Mouse (Mus musculus): ENCODE measurements around the gene Tram1l1.
"Not testable (repeated sequence)": the region's sequence is repeated elsewhere in the genome, so short reads cannot be mapped to it uniquely, and the experiment has no call there.

Tram1l1 gene

DNA sequence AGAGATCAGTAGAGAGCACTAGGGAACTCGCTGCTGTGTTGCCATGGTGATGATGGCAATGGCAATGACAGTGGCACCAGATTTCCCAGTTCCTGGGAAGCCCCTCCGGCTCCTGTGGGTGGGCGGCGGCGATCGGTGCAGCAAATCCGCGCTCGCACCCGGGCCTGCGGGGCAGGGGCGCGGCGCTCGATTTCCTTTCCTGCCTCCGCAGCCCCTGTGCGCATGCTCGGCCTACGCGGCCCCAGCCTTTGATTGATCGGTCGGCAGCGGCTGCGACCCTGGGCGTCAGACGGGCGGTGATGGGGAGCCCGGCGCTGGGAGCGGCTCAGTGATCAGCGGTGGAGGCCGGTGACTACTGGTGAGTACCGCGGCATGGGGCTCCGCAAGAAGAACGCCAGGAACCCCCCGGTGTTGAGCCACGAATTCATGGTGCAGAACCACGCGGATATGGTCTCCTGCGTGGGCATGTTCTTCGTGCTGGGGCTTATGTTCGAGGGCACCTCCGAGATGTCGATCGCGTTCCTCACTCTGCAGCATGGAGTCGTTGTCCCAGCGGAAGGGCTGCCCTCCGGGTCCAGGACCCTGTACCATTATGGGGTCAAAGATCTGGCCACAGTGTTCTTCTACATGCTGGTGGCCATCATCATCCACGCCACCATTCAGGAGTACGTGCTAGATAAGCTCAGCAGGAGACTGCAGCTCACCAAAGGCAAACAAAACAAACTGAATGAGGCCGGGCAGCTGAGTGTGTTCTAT, at the start of gene Tram1l1:
TSS of gene Tram1l1 (plus strand) at position 35 of the 756 bp plus-strand sequence.
- no peak for DNase-seq (ENCODE audit: low read depth)

DNA sequence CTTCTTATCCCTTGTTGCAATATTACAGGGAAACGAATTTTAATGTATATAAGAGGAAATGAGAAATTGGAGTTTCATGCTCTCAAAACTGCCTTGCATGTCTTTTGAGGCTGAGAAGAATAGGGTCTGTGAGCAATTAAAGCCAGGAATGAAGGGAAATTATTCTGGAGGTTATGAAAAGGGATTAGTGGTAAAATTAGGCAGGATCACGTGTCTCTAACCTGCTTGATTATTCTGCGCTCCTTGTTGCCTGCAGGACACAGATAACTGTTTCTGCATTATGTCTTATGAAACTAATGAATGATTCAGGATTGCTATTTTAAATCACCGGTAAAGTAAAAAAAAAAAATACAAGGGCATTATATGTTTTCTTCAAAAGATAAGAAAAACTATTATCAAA, 49.4 kb upstream of the Tram1l1 start:
- DNase-seq (ENCODE audit: low read depth) = no peak

DNA sequence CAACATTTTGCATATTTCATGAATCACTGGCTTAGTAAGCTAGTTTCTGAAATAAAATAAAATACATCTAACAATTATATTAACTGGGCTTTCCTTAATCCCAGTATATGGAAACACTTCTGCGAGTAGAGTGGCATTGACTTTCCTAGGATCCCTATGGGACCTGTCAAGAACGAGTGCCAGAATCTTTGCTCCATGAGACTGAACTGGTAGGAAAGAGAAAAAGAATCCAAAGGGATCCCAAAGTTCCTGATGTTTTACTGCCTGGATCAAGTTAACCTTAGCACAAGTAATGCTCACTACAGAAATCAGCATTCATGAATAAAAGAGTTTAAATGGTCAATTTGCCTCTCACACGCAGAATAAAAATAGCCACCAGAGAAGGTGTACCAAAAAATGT, 49.0 kb upstream of the Tram1l1 start:
- no peak for DNase-seq (ENCODE audit: low read depth)

DNA sequence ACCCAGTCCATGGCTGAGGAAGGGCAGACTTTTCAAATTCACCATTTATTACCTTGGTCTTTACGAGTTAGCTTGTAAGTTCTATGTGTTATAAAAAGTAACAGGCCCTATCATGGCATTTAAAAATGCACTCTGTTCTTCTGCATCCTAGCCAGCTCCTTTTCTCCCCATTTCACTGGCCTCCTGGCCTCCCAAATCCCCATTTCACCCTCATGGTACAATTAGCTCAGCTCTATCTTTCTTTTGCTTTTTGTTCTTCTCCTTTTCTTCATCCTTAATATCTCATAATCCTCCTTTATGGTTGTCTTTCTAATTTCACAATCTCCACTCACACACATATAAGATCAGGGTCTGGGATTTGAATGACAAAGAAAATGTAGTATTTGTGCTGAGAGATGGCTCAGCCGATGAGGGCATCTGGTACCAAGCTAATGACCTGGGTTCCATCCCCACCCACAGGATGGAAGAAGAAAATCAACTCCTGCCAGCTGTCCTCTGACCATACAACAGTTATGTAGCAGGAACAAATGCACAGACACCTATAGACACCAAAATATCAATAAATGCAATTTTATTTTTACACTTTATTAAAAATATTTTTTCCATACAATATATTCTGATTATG, 48.1 kb upstream of the Tram1l1 start:
- no peak for DNase-seq (ENCODE audit: low read depth)

DNA sequence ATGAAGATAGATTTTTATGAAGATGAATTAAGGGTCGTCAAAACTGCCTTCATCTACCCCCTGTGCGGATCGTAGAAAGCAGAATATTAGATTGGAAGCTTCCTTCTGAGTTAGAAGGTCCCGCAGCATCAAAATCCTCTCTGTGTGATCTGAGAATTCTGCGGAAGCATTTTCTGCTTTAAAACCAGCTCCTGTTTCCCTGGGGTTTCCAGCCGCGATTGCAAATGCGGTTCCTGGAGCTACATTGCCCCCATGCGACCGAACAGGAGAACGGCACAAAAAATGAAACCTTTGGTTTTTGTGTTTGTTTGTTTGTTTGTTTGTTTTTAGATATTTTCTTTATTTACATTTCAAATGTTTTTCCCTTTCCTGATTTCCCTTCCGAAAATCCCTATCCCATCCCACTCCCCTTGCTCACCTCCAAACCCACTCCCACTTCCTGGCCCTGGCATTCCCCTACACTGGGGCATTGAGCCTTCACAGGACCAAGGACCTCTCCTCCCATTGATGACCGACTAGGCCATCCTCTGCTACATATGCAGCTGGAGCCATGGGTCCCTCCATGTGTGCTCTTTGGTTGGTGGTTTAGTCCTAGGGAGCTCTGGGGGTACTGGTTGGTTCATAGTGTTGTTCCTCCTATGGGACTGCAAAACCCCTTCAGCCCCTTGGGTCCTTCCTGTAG, 45.6 kb upstream of the Tram1l1 start:
- peak; percentile 3 for DNase-seq (ENCODE audit: low read depth)

DNA sequence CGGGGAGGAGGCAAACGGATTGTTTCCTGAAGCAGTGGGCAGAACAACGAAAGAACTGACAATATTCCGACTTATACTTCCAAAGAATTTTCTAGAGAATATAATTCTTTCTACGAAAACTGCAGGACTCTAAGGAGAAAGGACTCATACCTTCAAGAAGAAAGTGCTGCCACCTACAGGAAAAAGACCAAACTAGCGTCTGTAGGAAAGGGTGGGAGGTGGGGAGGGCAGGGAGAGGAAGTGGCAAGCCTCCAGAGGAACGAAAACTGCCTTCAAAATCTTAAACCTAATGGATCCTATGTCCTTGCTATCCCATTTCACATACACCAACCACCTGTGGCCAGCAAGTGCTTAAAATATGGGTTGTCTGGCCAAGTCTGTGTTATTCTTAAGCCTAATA, 31.7 kb upstream of the Tram1l1 start:
- not testable (repeated sequence) for DNase-seq (ENCODE audit: low read depth)

DNA sequence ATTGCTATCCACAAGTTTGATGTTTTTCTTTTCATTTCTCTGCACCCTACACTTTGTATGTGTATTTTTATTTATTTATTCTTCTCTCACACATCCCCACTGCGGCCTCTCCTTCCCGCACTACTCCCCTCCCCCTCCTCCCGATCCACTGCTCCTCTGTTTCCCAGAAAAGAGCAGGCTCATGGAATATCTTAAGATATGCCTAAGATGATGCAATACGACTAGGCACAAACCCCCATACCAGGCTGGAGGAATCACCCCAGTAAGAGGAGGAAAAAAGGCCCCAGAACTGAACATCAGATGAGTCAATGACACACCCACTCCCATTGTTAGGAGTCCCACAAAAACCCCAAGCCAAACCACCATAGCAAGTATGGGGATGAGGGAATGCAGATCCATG, 1.4 kb upstream of the Tram1l1 start:
- no peak for DNase-seq (ENCODE audit: low read depth)

DNA sequence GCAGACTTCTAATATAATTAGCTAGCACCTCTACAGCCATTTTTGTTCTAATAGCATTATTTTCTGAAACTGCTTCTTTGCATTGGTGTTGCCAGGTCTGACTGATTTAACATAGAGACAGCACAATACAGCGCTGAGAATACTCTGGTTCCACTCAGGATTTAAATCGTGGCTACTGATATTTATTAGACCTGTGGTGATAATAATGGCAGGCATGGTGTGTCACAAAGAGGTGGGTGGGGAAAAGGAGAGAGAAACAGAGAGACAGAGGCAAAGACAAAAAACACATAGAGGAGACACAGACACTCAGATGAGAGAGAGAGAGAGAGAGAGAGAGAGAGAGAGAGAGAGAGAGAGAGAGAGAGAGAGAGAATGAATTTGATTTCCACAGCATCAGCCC, 257 bp upstream of the Tram1l1 start:
- DNase-seq (ENCODE audit: low read depth) = no peak

DNA sequence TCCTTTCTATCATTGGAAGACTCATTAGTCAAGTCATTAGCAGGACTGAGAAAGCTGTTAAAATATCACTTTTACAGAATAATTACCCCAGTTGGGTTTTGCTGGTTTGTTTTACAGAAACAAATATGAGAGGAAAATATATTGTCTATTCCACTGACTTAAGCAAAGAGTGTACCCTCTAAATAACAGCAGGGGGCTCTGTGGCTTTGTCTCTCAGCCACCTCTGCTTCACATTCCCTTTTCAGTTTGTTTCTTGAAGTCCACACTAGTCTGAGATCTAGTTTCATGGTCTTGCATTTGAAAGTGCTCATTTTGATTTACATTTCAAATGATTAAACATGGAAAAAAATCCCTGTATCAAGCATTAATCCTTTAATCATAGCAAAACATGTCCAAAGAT, 25.8 kb downstream of the Tram1l1 start:
- DNase-seq (ENCODE audit: low read depth) = no peak

DNA sequence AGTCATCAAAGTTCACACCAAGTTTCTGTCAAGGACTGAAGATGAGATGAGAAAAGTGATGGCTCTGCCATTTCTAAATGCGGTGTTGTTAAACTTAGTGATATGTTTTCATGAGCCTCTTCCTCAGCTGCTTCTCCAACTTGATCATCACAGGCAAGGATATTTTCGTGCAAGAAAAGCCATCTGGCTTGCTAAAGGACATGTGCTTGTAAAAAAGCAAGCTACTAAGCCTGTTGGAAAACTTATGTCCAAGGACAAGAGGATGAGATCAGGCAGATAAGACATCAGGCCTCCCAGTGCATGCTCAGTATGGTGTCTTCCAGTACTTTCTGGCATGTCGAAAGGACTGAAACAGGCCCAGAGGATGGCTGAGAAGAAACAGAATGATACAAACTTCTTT, 36.9 kb downstream of the Tram1l1 start:
- no peak for DNase-seq (ENCODE audit: low read depth)

DNA sequence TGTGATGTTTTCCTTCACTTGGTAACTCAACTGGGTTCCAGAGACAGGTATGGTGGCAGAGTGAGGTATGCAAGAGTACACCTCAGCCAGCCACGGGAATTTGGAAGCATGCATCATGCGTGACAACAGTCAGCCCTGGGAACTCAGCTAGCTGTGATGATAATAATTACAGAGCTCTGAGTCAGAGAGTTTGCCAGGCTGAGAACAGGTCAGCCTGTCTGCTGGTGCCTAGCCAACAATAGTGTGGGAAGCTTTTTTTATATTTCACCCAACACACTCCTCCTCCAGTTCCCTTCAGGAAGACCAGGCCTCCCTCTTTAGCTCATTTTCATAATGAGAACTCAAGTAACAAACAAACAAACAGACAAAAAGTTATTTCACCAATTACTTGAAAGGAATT, 51.4 kb downstream of the Tram1l1 start:
- DNase-seq (ENCODE audit: low read depth) = no peak

All from c-Kit-positive CD71-positive TER-119-negative erythroid progenitor cells, embryonic 14.5 days (primary cell).